Mouse (Mus musculus): ENCODE data around the gene Trpm1. TPM values are rescaled to one million over a fixed set of nuclear protein-coding genes. Genes with fewer than 3 reads are reported as not detected.
A peak's percentile ranks its signal among the peaks of the same experiment; 100 is the strongest.

Trpm1 gene
- polyA plus RNA-seq, 1 experiment from 2014 or later = 1.7 TPM

DNA sequence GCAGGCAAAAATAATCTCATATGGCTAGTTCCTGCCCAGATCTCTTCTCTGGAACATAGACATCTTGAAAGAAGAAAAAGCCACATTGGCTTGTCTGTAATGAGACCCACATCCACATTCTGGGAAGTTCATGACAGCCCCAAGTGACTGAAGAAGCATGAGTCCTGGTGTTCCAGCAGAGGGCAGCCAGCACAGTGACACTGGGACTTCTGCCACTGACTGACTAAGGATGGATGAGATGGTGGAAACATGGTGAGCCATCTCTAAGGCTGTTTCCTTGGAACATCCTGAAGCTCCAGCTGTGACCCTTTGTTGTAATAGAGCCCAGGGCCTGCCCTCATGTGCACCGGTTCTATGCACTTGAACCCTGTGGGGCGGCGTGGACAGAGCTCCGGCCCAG, 25.7 kb downstream of the Trpm1 start:
- DNase-seq (ENCODE audit: low spot score) = no peak
- ATAC-seq (ENCODE audit: insufficient number of reproducible peaks, low FRiP score, low TSS enrichment, low read depth) = no peak
- Histone ChIP-seq H3K36me3 (ENCODE audit: control insufficient read depth, insufficient read depth, low read length) (no peaks in the 10 kb centered on the region), H3K27me3 (ENCODE audit: control insufficient read depth, insufficient read depth, low read length) (no peaks in the 10 kb centered on the region), H3K4me2 (ENCODE audit: low read depth, severe bottlenecking) (no peak overlapping the region), H3K4me1 (ENCODE audit: control insufficient read depth, insufficient read depth, low read length) (no peaks in the 10 kb centered on the region), H3K4me3 (ENCODE audit: low read depth, low read length) (no peak overlapping the region), H3K9ac (ENCODE audit: low read length) (no peak overlapping the region), H3K9me3 (ENCODE audit: control insufficient read depth, low read length) (no peaks in the 10 kb centered on the region), H3K27ac (replicated peaks; ENCODE audit: low read depth, low read length) (no peak overlapping the region)
- 92% methylated on average over 4 of the region's 4 CpGs for WGBS

DNA sequence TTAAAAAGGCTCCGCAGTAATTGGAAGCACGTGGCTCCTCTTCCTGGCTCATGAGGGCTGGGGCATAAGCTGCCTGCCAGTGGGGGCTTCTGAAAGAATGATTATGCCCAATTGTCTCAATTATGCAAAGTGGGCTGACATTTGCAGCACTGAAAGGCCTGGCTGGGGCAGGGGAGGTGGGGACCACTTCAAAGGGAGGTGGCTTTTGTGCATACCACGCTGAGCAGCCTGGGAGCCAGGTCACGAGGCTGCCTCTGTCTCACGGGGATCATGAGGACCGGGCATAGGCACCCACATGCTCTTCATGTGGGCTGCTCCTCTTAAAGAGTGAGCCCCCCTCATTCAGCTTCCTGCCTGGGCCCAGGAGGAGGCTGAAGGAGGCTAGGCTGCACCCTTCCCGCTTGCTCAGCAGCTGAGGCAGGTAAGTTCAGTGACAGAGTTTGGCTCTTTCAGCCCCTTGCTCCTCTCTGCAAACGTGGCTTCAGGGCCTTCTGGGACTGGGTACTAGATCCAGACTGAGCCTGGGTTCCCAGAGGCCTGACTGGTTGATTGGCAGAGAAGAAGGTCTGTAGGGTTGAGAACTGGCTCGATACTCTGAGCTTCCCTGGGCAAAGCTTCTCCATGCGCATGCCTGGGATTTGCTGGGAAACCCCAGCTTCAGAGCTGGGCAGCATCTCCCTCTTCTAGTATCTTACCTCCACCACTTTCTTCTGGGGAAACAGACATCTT, 31.7 kb downstream of the Trpm1 start:
- WGBS = 29% methylated on average over 10 of the region's 10 CpGs
- ATAC-seq (ENCODE audit: insufficient number of reproducible peaks, low FRiP score, low TSS enrichment, low read depth) = peak; percentile 47; the same call in 1 of the 2 replicates

DNA sequence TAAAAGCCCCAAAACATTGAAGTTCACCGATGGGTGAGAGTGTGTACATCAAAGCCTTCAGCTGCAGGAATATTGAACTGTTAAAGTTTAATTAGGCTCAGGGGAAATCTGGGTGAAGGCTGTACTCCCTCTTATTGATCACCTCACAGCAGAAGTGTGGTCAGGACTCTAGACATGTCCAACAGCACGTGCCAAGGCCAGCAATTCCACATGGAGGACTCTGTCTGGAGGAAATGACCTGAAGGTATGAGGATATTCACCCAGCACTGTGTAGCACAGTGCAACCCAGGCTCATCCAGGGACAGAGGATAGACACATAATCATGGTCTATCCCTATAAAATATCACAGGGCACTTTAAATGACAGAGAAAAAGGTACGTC, 32.3 kb downstream of the Trpm1 start:
- no peak for DNase-seq (ENCODE audit: low spot score)
- Histone ChIP-seq H3K27me3 (ENCODE audit: control insufficient read depth, insufficient read depth, low read length) (no peaks in the 10 kb centered on the region), H3K9ac (ENCODE audit: low read length) (no peak overlapping the region), H3K36me3 (ENCODE audit: control insufficient read depth, insufficient read depth, low read length) (no peaks in the 10 kb centered on the region), H3K4me3 (ENCODE audit: low read depth, low read length) (no peak overlapping the region), H3K27ac (replicated peaks; ENCODE audit: low read depth, low read length) (no peak overlapping the region), H3K4me2 (ENCODE audit: low read depth, severe bottlenecking) (no peak overlapping the region), H3K9me3 (ENCODE audit: control insufficient read depth, low read length) (no peaks in the 10 kb centered on the region), H3K4me1 (ENCODE audit: control insufficient read depth, insufficient read depth, low read length) (0 out of 2 replicates have a peak, but pooled peaks cover 3% of the 10 kb centered on the region)
- 60% methylated on average over 3 of the region's 3 CpGs for WGBS
- peak; percentile 39; the same call in 1 of the 2 replicates for ATAC-seq (ENCODE audit: insufficient number of reproducible peaks, low FRiP score, low TSS enrichment, low read depth)

More for the DNA sequence above, 31.7 kb downstream of the Trpm1 start:
- Histone ChIP-seq H3K4me1 (ENCODE audit: control insufficient read depth, insufficient read depth, low read length) (0 out of 2 replicates have a peak, but pooled peaks cover 3% of the 10 kb centered on the region), H3K27ac (replicated peaks; ENCODE audit: low read depth, low read length) (no peak overlapping the region), H3K36me3 (ENCODE audit: control insufficient read depth, insufficient read depth, low read length) (no peaks in the 10 kb centered on the region), H3K9ac (ENCODE audit: low read length) (no peak overlapping the region), H3K9me3 (ENCODE audit: control insufficient read depth, low read length) (no peaks in the 10 kb centered on the region), H3K4me3 (ENCODE audit: low read depth, low read length) (no peak overlapping the region), H3K4me2 (ENCODE audit: low read depth, severe bottlenecking) (no peak overlapping the region), H3K27me3 (ENCODE audit: control insufficient read depth, insufficient read depth, low read length) (no peaks in the 10 kb centered on the region)
- DNase-seq (ENCODE audit: low spot score) = peak; percentile 59

DNA sequence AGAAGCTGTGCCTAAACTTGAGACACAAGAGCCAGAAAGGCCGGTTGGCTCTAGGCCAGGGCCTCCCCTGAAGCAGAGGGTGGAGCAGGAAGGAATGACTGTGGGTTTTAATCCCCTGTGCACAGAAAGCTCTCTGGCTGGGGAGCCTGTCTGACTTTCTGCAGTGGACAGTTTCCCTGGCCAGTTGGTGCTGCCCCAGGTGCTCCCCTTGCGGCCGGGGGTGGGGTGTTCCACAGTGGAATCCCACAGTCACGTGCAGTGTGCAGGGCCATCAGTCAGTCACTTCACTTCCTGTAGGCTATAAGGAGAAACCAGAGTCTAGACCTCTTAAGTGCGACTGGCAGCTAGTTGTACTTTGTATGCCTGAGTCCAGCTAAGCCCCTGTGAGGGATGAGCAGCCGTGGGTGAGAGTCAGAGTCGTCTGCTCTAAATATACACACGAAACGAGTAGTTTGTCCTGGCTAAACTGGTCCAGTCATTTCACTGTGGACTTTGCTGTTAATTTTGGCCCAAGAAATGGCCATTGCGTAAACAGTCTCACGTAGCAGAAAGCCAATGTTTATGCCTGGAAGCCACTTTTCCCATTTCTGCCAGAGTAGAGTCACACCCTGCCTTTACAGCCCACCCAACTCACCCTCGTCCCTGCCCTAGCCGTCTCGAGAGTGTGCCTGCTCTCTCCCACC, 38.8 kb downstream of the Trpm1 start:
- H3K36me3 ChIP-seq (ENCODE audit: control insufficient read depth, insufficient read depth, low read length) = no peaks in the 10 kb centered on the region
- 0 out of 2 replicates have a peak, but pooled peaks cover 6% of the 10 kb centered on the region for H3K4me1 ChIP-seq (ENCODE audit: control insufficient read depth, insufficient read depth, low read length)
- no peak for ATAC-seq (ENCODE audit: insufficient number of reproducible peaks, low FRiP score, low TSS enrichment, low read depth)
- no peak overlapping the region for H3K4me3 ChIP-seq (ENCODE audit: low read depth, low read length)
- H3K27ac ChIP-seq (replicated peaks; ENCODE audit: low read depth, low read length) = no peak overlapping the region
- H3K9me3 ChIP-seq (ENCODE audit: control insufficient read depth, low read length) = no peaks in the 10 kb centered on the region
- H3K27me3 ChIP-seq (ENCODE audit: control insufficient read depth, insufficient read depth, low read length) = no peaks in the 10 kb centered on the region
- DNase-seq (ENCODE audit: low spot score) = no peak
- 53% methylated on average over 14 of the region's 14 CpGs for WGBS
- no peak overlapping the region for H3K9ac ChIP-seq (ENCODE audit: low read length)
- H3K4me2 ChIP-seq (ENCODE audit: low read depth, severe bottlenecking) = no peak overlapping the region

DNA sequence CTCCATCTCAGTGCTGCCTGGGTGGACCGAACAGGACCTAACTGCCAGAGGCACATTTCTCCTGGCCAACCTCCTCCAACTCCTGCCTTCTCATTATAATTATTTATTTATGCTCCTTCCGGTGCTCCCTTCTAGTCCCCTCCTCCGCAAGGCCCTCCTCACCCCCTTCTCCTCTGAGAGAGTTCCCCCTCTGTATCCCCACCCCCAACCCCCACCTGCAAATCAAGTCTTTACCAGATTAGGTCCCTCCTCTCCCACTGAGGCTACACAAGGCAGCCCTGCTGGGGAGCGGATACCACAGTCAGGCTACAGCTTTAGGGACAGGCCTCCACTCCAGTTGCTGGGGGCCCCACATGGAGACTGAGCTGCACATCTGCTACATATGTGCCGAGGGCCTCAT, 39.8 kb downstream of the Trpm1 start:
- Histone ChIP-seq H3K4me2 (ENCODE audit: low read depth, severe bottlenecking) (no peak overlapping the region), H3K9me3 (ENCODE audit: control insufficient read depth, low read length) (no peaks in the 10 kb centered on the region), H3K27me3 (ENCODE audit: control insufficient read depth, insufficient read depth, low read length) (no peaks in the 10 kb centered on the region), H3K4me1 (ENCODE audit: control insufficient read depth, insufficient read depth, low read length) (0 out of 2 replicates have a peak, but pooled peaks cover 6% of the 10 kb centered on the region), H3K36me3 (ENCODE audit: control insufficient read depth, insufficient read depth, low read length) (no peaks in the 10 kb centered on the region), H3K4me3 (ENCODE audit: low read depth, low read length) (no peak overlapping the region), H3K9ac (ENCODE audit: low read length) (no peak overlapping the region), H3K27ac (replicated peaks; ENCODE audit: low read depth, low read length) (no peak overlapping the region)
- DNase-seq (ENCODE audit: low spot score) (no peak), ATAC-seq (ENCODE audit: insufficient number of reproducible peaks, low FRiP score, low TSS enrichment, low read depth) (no peak)
- 54% methylated on average over 5 of the region's 5 CpGs for WGBS

DNA sequence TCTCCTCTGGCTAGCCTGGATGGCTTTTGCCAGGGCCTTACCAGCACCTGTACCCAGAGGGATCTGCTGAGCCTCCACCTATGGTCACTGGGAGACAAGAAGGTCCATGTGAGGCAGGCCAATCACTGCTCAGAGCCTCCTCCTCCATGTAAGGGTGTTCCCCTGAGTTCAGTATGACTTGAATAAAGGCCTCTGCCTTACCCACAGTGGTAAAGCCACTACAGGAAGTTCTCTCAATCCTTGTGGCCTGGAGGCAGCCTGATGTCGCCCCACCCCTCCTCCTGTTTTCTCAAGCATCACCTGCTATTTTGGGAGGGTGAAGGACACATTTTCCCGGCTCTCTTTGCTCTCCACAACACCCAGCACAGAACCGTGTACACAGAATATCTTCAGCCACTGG, 42.5 kb downstream of the Trpm1 start:
- Histone ChIP-seq H3K4me2 (ENCODE audit: low read depth, severe bottlenecking) (no peak overlapping the region), H3K27me3 (ENCODE audit: control insufficient read depth, insufficient read depth, low read length) (no peaks in the 10 kb centered on the region), H3K4me1 (ENCODE audit: control insufficient read depth, insufficient read depth, low read length) (0 out of 2 replicates have a peak, but pooled peaks cover 6% of the 10 kb centered on the region), H3K4me3 (ENCODE audit: low read depth, low read length) (no peak overlapping the region), H3K36me3 (ENCODE audit: control insufficient read depth, insufficient read depth, low read length) (no peaks in the 10 kb centered on the region), H3K9me3 (ENCODE audit: control insufficient read depth, low read length) (no peaks in the 10 kb centered on the region), H3K9ac (ENCODE audit: low read length) (no peak overlapping the region), H3K27ac (replicated peaks; ENCODE audit: low read depth, low read length) (no peak overlapping the region)
- ATAC-seq (ENCODE audit: insufficient number of reproducible peaks, low FRiP score, low TSS enrichment, low read depth) (no peak), DNase-seq (ENCODE audit: low spot score) (no peak)
- WGBS = 87% methylated on average over 3 of the region's 3 CpGs

DNA sequence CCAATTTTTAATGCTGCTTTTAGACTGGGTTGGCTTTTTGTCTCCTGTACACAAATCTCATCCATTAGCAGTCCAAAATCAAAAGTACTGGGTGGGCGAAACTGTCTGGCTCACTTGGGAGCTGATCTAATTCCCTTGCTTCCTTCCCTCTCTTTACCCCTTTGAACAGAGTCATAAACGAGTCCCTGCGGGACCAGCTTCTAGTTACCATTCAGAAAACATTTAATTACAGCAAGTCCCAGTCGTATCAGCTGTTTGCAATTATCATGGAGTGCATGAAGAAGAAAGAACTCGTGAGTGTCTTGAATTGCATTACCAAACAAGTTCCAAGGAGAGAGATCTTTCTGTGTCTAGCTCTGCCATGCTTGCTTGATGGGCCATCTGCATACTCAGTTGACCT, 55.1 kb downstream of the Trpm1 start:
- no peak for ATAC-seq (ENCODE audit: insufficient number of reproducible peaks, low FRiP score, low TSS enrichment, low read depth)

DNA sequence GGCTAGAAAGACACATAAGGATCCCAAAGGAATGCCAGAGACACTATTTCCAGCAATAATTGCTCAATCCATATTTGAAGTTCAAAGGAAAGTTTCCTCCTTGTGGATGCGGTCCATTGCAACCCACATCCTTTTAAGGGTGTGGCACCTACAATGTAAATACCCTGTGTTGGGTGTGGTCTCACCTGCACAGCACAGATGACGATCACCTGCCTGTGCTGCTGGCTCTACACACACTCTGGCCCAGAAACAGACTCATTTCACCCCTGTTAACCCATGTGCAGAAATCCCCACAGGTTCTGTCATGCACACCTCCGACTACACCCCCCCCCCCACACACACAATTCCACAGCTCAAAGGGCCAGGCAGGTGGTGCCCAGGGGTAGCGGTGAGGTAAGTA, 59.2 kb downstream of the Trpm1 start:
- DNase-seq (ENCODE audit: low spot score) (no peak), ATAC-seq (ENCODE audit: insufficient number of reproducible peaks, low FRiP score, low TSS enrichment, low read depth) (no peak)
- H3K27ac ChIP-seq (replicated peaks; ENCODE audit: low read depth, low read length) = no peak overlapping the region
- 87% methylated on average over 4 of the region's 4 CpGs for WGBS
- no peak overlapping the region for H3K4me3 ChIP-seq (ENCODE audit: low read depth, low read length)
- no peak overlapping the region for H3K9ac ChIP-seq (ENCODE audit: low read length)
- no peaks in the 10 kb centered on the region for H3K27me3 ChIP-seq (ENCODE audit: control insufficient read depth, insufficient read depth, low read length)
- H3K9me3 ChIP-seq (ENCODE audit: control insufficient read depth, low read length) = no peaks in the 10 kb centered on the region
- no peak overlapping the region for H3K4me2 ChIP-seq (ENCODE audit: low read depth, severe bottlenecking)
- H3K4me1 ChIP-seq (ENCODE audit: control insufficient read depth, insufficient read depth, low read length) = no peaks in the 10 kb centered on the region
- H3K36me3 ChIP-seq (ENCODE audit: control insufficient read depth, insufficient read depth, low read length) = no peaks in the 10 kb centered on the region

More for the DNA sequence above, 55.1 kb downstream of the Trpm1 start:
- 11% methylated on average over 5 of the region's 5 CpGs for WGBS
- Histone ChIP-seq H3K4me1 (ENCODE audit: control insufficient read depth, insufficient read depth, low read length) (no peaks in the 10 kb centered on the region), H3K9me3 (ENCODE audit: control insufficient read depth, low read length) (no peaks in the 10 kb centered on the region), H3K9ac (ENCODE audit: low read length) (no peak overlapping the region), H3K4me3 (ENCODE audit: low read depth, low read length) (no peak overlapping the region), H3K27me3 (ENCODE audit: control insufficient read depth, insufficient read depth, low read length) (no peaks in the 10 kb centered on the region), H3K36me3 (ENCODE audit: control insufficient read depth, insufficient read depth, low read length) (no peaks in the 10 kb centered on the region), H3K4me2 (ENCODE audit: low read depth, severe bottlenecking) (no peak overlapping the region), H3K27ac (replicated peaks; ENCODE audit: low read depth, low read length) (no peak overlapping the region)
- no peak for DNase-seq (ENCODE audit: low spot score)

Measured in limb, embryonic 11.5 days (tissue).